Mouse (Mus musculus) CH12.LX (cell line): ENCODE measurements around the gene Tepsin.

Source experiments
- RAD21 ChIP-seq: IDR thresholded peaks from 2 replicates; pipeline ENCODE4 v1.6.1; 2011; ENCODE audit warnings: low read depth, mild to moderate bottlenecking, low read length, improper control_type of control experiment, moderate library complexity
- ZKSCAN1 ChIP-seq: IDR thresholded peaks from 2 replicates; pipeline ENCODE4 v1.6.1; 2012; ENCODE audit warnings: low read depth, inconsistent platforms, low read length, improper control_type of control experiment, borderline replicate concordance

GRCm38 (mm10) chr11:120045341-120045740, 53.2 kb downstream of the Tepsin start:
- TF ChIP-seq RAD21: no peak
- TF ChIP-seq ZKSCAN1: no peak
